Mouse (Mus musculus) kidney, postnatal 0 days (tissue): ENCODE results near the gene Lrrc18. TPM values are rescaled to one million over a fixed set of nuclear protein-coding genes. Genes with fewer than 3 reads are reported as not detected.

Source experiments
- ATAC-seq: fragments of 200-750 bp; cut with Nextera tagmentation; replicated peaks from 2 replicates; pipeline ENCODE4 v1.8.0; 2017; ENCODE audit warnings: low read depth, moderate number of reproducible peaks, moderate TSS enrichment, moderate library complexity; ENCODE audit not compliant: low FRiP score
- DNase-seq: peaks from one replicate; pipeline ENCODE4 v3.0.0-alpha.2; 2016; ENCODE audit warnings: low spot score
- H3K27ac ChIP-seq: fragments of 300-500 bp; sonication (generic); 2 replicates; pipeline ENCODE4 v1.5.1; 2014; ENCODE audit warnings: mild to moderate bottlenecking
- H3K27me3 ChIP-seq: fragments of 300-500 bp; sonication (generic); 2 replicates; pipeline ENCODE4 v1.6.1; 2014; ENCODE audit warnings: low read length, mixed read lengths; ENCODE audit not compliant: insufficient read depth
- H3K36me3 ChIP-seq: fragments of 300-500 bp; sonication (generic); 2 replicates; pipeline ENCODE4 v1.6.1; 2014; ENCODE audit warnings: low read length, mixed read lengths; ENCODE audit not compliant: insufficient read depth
- H3K4me1 ChIP-seq: fragments of 300-500 bp; sonication (generic); replicated peaks from 2 replicates; pipeline ENCODE4 v1.6.1; 2014; ENCODE audit warnings: antibody characterized with exemption, low read length, mixed read lengths; ENCODE audit not compliant: insufficient read depth
- H3K4me2 ChIP-seq: fragments of 300-500 bp; sonication (generic); 2 replicates; pipeline ENCODE4 v1.6.1; 2014; ENCODE audit warnings: mild to moderate bottlenecking, low read length, moderate library complexity, mixed read lengths
- H3K4me3 ChIP-seq: fragments of 300-500 bp; sonication (generic); replicated peaks from 2 replicates; pipeline ENCODE4 v1.5.1; 2014; ENCODE audit warnings: low read depth, low read length
- H3K9ac ChIP-seq: fragments of 300-500 bp; sonication (generic); 2 replicates; pipeline ENCODE4 v1.6.1; 2014; ENCODE audit warnings: low read depth, low read length
- H3K9me3 ChIP-seq: fragments of 300-500 bp; sonication (generic); replicated peaks from 2 replicates; pipeline ENCODE4 v1.6.1; 2016; ENCODE audit warnings: low read length, inconsistent platforms, mixed read lengths
- CTCF ChIP-seq: IDR thresholded peaks from 2 replicates; pipeline ENCODE4 v1.5.1; 2016; ENCODE audit warnings: antibody characterized with exemption, low read depth, mild to moderate bottlenecking, moderate library complexity
- WGBS: fragments of 180-500 bp; shearing (Covaris S2); extraction: QIAGEN DNeasy Blood & Tissue Kit; methylation state at CpG from one replicate; pipeline ENCODE4 v1.1.7; 2014; 5-methylcytosine and 5-hydroxymethylcytosine counted together
- polyA plus RNA-seq: library from polyadenylated mRNA; unstranded; fragments of >200 nt; fragmentation: Nextera tagmentation; extraction: Ambion mirVana; gene quantifications from 2 replicates; pipeline ENCODE4 v1.2.1, GENCODE M21; 2015

Lrrc18 gene
- polyA plus RNA-seq, 1 experiment from 2014 or later: 0.72 TPM

- Histone ChIP-seq H3K27ac (no peak overlapping the region), H3K9me3 (no peaks in the 10 kb centered on the region), H3K4me3 (no peak overlapping the region), H3K9ac (no peak overlapping the region), H3K4me2 (no peak overlapping the region), H3K27me3 (no peaks in the 10 kb centered on the region), H3K4me1 (no peaks in the 10 kb centered on the region), H3K36me3 (no peaks in the 10 kb centered on the region)
- whole genome bisulfite sequencing: 65% methylated on average over 8 of the region's 8 CpGs
- DNase-seq (no peak), ATAC-seq (no peak)
- no peak for TF ChIP-seq CTCF
Measured at GRCm38 (mm10) chr14:33000112-33000979, 9.2 kb downstream of the Lrrc18 start.

- Histone ChIP-seq H3K9me3 (no peaks in the 10 kb centered on the region), H3K4me3 (no peak overlapping the region), H3K36me3 (no peaks in the 10 kb centered on the region), H3K4me2 (no peak overlapping the region), H3K27me3 (no peaks in the 10 kb centered on the region), H3K27ac (no peak overlapping the region), H3K4me1 (no peaks in the 10 kb centered on the region), H3K9ac (no peak overlapping the region)
- ATAC-seq: no peak
- no peak for DNase-seq
- 88% methylated on average over 1 of the region's 1 CpGs for WGBS
- TF ChIP-seq CTCF: no peak
Measured at GRCm38 (mm10) chr14:33005114-33005513, 13.9 kb downstream of the Lrrc18 start.

GRCm38 (mm10) chr14:33007638-33008037, 16.5 kb downstream of the Lrrc18 start:
- no peak for TF ChIP-seq CTCF
- ATAC-seq (no peak), DNase-seq (no peak)
- H3K27me3 ChIP-seq: no peaks in the 10 kb centered on the region
- 88% methylated on average over 1 of the region's 1 CpGs for WGBS
- H3K4me3 ChIP-seq: no peak overlapping the region
- no peak overlapping the region for H3K27ac ChIP-seq
- H3K36me3 ChIP-seq: no peaks in the 10 kb centered on the region
- H3K9me3 ChIP-seq: no peaks in the 10 kb centered on the region
- no peak overlapping the region for H3K9ac ChIP-seq
- no peak overlapping the region for H3K4me2 ChIP-seq
- H3K4me1 ChIP-seq: no peaks in the 10 kb centered on the region

GRCm38 (mm10) chr14:33019050-33019449, 27.9 kb downstream of the Lrrc18 start:
- Histone ChIP-seq H3K4me2 (no peak overlapping the region), H3K27ac (no peak overlapping the region), H3K36me3 (no peaks in the 10 kb centered on the region), H3K27me3 (no peaks in the 10 kb centered on the region), H3K4me3 (no peak overlapping the region), H3K9ac (no peak overlapping the region), H3K9me3 (no peaks in the 10 kb centered on the region), H3K4me1 (no peaks in the 10 kb centered on the region)
- WGBS: 77% methylated on average over 3 of the region's 3 CpGs
- ATAC-seq (no peak), DNase-seq (no peak)
- no peak for TF ChIP-seq CTCF

- H3K4me3 ChIP-seq: no peak overlapping the region
- no peak overlapping the region for H3K9ac ChIP-seq
- no peaks in the 10 kb centered on the region for H3K9me3 ChIP-seq
- no peaks in the 10 kb centered on the region for H3K27me3 ChIP-seq
- H3K4me2 ChIP-seq: no peak overlapping the region
- no peak overlapping the region for H3K27ac ChIP-seq
- DNase-seq: no peak
- no peaks in the 10 kb centered on the region for H3K4me1 ChIP-seq
- no peak for ATAC-seq
- H3K36me3 ChIP-seq: no peaks in the 10 kb centered on the region
- WGBS: 55% methylated on average over 5 of the region's 5 CpGs
- no peak for TF ChIP-seq CTCF
Measured at GRCm38 (mm10) chr14:33019606-33020005, 28.4 kb downstream of the Lrrc18 start.

GRCm38 (mm10) chr14:33030849-33031248, 39.7 kb downstream of the Lrrc18 start:
- DNase-seq (no peak), ATAC-seq (no peak)
- no peak overlapping the region for H3K4me2 ChIP-seq
- no peak overlapping the region for H3K4me3 ChIP-seq
- H3K27ac ChIP-seq: no peak overlapping the region
- no peak overlapping the region for H3K9ac ChIP-seq
- 91% methylated on average over 3 of the region's 3 CpGs for WGBS
- no peak for TF ChIP-seq CTCF
- no peaks in the 10 kb centered on the region for H3K36me3 ChIP-seq
- H3K4me1 ChIP-seq: no peaks in the 10 kb centered on the region
- no peaks in the 10 kb centered on the region for H3K27me3 ChIP-seq
- H3K9me3 ChIP-seq: no peaks in the 10 kb centered on the region
